Mouse (Mus musculus) adrenal gland, adult 8-10 months (tissue): ENCODE measurements around the gene Mtr. TPM values are rescaled to one million over a fixed set of nuclear protein-coding genes. Genes with fewer than 3 reads are reported as not detected.

Source experiments
- DNase-seq: peaks from one replicate; pipeline ENCODE4 v3.0.0; 2022
- total RNA-seq, 4 experiments: library from RNA; stranded (reverse); gene quantifications; 2 replicates each; pipeline ENCODE4 v1.2.4; 2022

Gene Mtr
- total RNA-seq = 10 to 100 TPM; 23.9 to 31.1 (median 29.8) TPM

- DNase-seq = peak; percentile 95
Observed at GRCm38 (mm10) chr13:12257391-12258380, at the start of gene Mtr. Gene Mtr, minus strand, starts transcription at chr13:12258113.

GRCm38 (mm10) chr13:12307286-12307685 is 49.4 kb upstream of the Mtr start:
- DNase-seq = no peak

DNA sequence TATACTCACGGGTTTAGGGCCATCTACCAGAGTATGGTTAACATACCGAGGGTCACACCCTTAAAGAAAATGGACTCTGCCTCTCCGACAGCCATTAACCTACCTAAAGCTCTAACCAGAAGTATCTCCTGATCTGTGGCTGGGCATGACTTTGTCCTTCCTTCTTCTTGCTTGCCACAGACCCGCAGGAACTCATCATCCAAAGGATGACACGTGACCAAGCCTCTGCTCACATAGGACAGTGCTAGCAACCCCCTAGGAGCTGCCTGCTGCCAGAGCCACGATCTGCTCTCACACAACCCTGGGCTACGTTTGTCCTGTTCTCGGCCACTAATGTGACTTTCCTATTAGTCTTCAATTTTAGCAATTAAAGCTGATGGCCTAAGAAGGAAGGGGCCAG is 47.6 kb upstream of the Mtr start:
- no peak for DNase-seq

GRCm38 (mm10) chr13:12304991-12305390 is 47.1 kb upstream of the Mtr start:
- no peak for DNase-seq

DNA sequence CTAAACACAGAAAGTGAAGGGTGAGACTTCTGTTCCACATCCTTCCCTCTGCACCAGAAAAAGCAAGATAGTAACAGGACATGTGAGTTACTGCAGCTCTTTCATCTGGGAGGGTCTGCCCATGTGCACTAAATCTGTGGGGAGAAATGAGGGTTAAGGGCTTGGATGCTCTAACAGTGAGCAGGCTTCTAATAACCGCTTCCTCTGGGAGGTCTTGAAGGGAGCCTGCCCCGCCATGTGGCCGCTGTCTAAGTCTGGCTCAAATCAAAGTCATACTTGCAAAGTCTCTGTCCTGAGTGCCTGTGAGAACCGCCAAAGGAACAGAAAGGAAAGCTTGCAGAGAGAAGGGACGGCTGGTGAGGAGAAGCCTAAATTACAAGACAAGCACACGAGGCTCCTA is 39.9 kb upstream of the Mtr start:
- no peak for DNase-seq

DNA sequence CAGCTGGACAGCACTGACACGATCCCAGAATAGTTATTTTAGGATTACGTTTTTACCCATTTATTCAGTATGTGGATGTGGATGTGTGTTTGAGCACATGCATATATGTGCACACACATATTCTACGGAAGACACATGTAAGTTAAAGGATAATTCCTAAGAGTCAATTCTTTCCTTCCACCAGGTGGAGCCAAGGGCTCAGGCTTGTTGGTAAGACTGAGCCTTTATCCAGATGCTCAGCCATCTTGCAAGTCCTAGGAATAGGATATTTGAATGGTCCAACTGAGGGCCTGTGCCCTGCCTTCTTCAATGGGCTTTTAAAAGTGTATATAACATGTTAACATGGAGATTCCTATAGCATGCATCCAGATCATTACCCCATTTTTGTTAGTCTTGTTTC is 38.8 kb upstream of the Mtr start:
- no peak for DNase-seq

DNA sequence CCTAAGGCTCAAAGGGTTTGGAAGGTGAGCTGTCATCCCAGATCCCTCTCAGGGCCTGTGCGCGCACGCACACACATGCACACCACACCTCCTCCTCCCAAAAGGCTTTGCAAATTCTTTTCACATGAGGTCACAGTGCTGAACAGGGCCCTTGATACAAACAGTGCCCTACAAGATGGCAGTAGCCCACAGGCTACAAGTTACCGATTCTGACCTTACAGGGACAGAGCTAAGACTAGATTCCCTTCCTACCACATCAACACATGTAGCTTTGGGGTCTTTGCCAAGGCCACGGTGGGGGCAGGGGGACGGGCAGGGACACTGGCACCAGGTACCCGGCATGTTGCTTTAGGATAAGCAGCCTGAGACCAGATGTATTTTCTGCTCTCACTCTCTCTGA is 35.9 kb upstream of the Mtr start:
- no peak for DNase-seq

GRCm38 (mm10) chr13:12290700-12291099 is 32.8 kb upstream of the Mtr start:
- no peak for DNase-seq

GRCm38 (mm10) chr13:12284528-12284927 is 26.6 kb upstream of the Mtr start:
- no peak for DNase-seq

DNA sequence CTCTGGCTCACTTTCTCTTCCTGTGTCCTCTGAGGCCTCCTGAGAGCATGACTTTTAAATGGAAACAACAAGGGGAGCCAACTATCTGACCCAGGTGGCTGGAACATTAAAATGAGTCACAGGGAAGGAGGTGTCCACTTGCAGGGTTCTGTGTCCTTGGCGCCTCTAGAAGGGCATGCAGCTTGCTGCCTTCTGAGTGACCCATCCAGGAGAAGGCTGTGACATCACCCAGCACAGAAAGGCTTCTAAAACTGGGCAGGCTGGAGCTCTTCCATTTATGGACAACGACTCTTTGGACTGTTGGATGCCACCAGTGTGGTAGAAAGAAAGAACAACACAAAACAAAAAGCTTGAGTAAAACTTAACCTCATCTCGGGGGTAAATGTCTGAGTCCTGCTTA is 25.9 kb upstream of the Mtr start:
- peak; percentile 81 for DNase-seq

DNA sequence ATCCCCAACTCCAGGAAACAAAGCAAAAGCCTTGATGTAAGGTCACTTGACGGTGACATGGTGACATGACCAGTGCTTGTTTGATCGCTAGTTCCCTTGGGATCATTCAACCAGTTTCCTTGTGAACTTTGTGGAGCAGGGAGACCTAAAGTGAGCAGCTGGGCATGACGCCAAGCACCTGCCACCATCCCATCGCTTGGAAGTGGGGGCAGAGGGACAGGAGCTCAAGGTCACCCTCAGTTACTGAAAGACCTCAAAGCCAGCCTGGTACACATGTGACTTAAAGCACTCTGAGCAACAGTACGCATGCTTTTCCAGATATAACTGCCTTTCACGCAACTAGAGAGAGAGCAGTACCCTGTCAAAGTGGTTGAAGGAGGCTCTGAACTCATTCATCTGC is 16.8 kb upstream of the Mtr start:
- DNase-seq = no peak

DNA sequence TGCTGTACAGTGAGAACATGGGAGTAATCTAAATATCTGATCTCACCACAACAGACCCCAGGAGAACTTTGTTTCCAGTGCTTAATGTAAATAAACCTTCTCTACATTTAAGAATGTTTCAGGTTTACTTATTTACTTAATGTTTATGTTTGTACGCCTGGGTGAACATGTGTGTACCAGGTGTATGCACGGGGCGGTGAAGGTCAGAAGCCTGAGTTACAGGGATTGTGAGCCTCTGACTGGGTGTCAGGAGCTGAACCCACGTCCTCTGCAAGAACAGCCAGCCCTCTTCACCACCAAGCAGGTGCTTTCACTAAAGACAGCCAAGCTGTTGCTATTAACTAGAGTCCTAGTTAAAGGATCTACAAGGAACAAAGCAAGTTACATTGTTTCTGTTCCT is 16.3 kb upstream of the Mtr start:
- no peak for DNase-seq

DNA sequence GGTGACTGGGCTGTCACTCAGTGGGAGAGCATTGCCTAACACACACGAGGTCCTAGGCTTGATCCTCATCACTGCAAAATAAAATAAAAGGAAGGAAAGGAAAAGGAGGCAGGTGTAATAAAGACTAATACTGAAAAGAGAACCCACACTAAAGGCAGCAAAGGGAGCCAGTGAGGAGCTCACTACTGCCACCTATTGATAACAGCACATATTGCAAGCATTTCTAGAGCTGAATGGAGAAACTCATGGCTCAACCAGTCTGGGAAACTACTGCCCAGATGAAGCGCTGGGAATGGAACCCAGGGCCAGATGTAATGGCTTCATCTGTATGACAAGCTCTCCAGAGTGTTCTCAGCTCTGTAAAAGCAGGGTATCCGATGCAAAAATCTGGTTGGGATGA is 15.0 kb upstream of the Mtr start:
- DNase-seq = no peak

- no peak for DNase-seq
Observed at GRCm38 (mm10) chr13:12267971-12268370, 10.1 kb upstream of the Mtr start.

DNA sequence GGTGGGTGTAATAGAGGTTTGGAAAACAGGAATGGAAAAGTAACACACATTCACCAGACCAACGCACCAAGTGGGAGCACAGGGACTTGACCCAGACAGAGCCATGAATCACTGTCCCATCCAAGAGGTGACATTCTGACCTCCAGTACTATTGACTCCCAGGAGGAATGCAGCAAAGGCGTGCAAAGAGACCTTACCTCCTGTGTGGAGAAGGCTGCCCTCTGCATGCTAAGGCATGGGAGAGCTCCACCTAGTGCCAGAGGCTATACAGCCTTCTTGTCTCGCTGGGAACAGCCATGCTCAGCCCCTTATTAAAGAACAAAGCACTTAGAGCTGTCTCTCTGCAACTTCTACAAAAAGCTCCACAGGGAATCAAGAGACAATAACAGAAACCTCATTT is 9.2 kb upstream of the Mtr start:
- DNase-seq = peak; percentile 13

DNA sequence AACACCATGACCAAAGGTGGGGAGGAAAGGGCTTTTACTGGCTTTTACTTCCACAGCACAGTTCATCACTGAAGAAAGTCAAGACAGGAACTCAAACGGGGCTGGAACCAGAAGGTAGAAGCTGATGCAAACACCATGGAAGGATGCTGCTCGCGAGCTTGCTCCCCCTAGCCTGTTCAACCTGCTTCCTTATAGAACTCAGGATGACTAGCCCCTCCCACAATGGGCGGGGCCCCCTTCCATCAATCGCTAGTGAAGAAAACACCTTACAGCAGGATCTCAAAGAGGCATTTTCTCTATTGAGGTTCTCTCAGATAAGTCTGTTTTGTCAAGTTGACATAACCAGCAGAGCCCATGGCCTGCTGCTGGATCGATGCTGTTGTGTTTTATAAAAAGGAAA is 6.1 kb upstream of the Mtr start:
- no peak for DNase-seq

DNA sequence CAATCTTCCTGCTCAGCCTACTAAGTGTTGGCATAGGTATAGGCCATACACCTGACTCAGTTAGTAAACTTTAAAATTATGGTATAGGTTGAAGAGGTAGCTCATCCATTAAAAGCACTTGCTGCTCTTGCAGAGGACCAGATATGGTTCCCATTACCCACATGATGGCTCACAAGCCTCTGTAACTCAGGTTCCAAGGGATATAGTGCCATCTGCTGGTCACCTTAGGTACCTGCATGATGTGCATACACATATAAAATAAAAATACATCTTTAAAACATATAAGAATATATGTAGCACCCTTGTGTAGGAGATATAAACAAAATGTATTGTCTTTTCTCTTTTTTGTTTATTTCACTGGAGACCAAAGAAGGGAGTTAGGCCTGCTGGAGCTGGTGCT is 3.6 kb upstream of the Mtr start:
- no peak for DNase-seq

DNA sequence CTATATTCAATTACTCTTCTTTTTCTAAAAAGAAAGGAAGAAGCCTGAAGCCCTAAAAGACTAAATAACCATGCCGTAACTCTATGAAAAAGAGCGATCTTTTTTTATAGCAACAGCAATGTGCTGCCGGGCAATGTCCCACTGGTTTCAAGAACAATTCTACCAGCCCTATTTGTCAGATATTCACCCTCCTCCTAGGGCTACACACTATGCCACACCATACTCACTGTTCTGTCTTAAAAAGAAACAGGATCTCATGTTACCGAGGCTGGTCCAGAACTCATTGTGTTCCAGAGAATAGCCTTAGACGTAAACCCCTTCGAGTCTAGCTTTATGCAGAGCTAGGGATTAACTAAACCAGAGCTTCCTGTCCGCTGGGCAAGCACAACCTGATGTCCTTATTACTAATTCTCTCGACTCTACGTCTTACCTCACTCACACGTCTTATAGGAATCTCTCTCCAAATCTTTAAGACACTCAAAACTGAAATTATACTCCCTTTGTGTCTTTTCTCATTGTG is 982 bp downstream of the Mtr start:
- DNase-seq = no peak

DNA sequence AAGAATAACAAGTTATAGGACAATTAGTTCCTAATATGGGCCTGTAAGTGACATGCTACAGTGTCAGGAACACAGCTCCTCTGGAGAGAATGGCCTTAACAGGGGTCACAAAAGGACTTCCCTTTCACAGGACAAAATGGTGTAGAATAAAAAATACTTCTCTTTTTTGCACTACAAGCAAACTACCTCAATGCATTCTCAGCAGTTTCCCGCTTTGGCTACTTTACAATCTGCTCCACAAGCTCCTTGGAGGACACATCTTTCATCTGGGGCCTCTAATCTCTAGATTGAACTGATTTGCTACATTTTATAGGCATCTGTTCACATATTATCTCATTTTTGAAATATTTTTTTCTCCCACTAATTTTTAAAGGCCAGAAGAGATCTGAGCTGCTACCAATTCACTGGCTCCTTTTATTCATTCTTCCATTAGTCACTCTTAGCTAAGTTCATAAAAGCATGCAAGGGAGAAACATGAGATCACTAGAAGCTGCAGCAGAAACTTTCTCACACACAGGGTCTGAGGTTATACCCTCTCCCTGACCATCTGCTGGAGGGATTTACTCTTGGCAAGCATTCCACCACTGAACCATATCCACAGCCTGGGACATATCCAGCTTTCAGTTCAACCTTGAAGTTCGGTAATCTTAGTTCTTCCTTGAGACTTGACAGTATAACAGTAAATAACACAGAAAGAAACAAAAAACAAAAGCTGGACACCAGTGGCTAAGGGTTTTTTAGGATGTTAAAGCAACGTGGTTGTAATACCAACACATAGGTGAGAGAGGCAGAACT is 1.8 kb downstream of the Mtr start:
- DNase-seq = no peak

- DNase-seq = no peak
Observed at GRCm38 (mm10) chr13:12250496-12250895, 7.4 kb downstream of the Mtr start.

DNA sequence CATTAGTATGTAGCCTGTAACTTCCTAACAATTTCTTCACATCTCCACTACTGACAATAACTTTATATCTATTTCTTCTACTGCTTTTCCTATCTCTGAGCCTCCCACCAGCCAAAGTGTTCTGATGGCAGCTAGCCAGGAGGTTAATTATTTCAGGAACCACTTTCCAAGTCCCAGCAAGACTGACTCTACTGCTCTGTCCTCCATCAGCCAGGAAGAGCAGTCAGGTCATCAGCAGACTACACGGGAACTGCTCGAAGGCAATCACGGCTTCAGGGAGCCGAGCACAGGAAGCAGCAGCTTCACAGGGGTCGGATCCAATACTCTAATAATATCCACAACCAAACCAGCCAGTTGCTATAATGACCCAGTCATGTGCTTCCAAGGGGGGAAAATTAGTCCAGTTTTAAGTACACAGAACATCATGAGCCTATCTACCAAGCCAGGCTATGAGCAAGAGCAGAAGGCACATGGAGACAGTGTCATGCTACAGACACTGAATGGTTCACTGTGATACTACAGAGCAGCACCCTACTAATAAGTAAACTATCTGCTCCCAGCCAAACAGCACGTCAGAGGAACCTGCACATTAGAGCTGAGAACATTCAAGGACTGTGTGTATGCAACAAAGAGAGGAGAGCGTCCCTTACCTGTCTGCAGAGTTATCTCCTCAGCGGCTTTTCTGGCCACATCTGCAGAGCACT is 8.6 kb downstream of the Mtr start:
- no peak for DNase-seq

DNA sequence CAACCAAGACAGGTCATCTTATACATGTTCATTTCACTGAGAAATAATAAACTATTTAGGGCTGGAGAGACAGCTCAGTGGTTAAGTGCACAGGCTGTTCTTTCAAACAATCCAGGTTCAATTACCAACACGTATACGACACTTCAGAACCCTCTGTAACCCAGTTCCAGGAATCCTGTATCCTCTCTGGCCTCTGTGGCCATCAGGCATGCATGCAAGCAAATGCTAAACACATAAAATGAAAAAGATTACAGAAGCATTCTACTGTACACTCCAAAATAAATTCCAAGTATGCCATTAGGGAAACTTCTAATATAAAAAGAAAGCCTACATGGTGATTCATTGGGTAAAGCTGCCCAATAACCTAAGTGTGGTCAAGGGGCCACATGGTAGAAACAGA is 12.0 kb downstream of the Mtr start:
- DNase-seq = no peak

DNA sequence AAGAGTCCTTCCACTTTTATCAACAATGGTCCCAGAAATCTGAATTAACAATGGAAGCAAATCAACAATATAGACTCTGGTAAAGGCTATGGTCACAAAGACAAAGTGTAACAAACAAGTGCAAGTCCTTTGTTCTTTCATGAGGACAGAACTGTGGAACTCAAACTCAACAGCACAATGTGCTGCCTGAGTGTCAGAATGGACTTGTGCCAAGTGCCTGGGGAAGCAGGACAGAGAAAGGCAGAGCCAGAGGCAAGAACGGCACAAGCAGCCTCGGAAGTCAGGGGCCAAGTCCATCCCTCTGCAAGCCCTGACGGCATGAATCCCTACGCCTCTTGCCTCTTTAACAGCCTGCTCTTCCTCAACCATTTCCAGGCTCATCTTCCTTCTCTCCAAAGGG is 13.9 kb downstream of the Mtr start:
- no peak for DNase-seq
